Mouse (Mus musculus) lung, adult 2 months (tissue): ENCODE data around the gene Gfra4.

ENCODE experiments used
- CTCF ChIP-seq: fragments of 200-500 bp; IDR thresholded peaks from 2 replicates; pipeline ENCODE4 v1.5.1; 2011; ENCODE audit warnings: mild to moderate bottlenecking, low read length, control low read depth; ENCODE audit not compliant: insufficient read depth
- POLR2A ChIP-seq: fragments of 200-500 bp; IDR thresholded peaks from 2 replicates; pipeline ENCODE4 v1.6.1; 2011; ENCODE audit warnings: low read depth, mild to moderate bottlenecking, control low read depth, low read length, borderline replicate concordance; ENCODE audit errors: extremely low read depth

GRCm38 (mm10) chr2:131063404-131063864 is 20.5 kb upstream of the Gfra4 start, which contains the start of gene Adam33:
- TF ChIP-seq POLR2A (no peak), CTCF (no peak)
